Mouse (Mus musculus) kidney, adult 8-10 months (tissue): ENCODE measurements around the gene Gid4.

Experiments used
- DNase-seq, 2 experiments: peaks; one replicate each; pipeline ENCODE4 v3.0.0; 2022

Gid4 gene

GRCm38 (mm10) chr11:60416963-60417716 lies at the start of gene Gid4:
Gene Gid4 (plus strand): TSS chr11:60417145.
- DNase-seq: peak; percentile 98 to 99

GRCm38 (mm10) chr11:60367256-60367655 lies 49.7 kb upstream of the Gid4 start:
- DNase-seq: no peak

GRCm38 (mm10) chr11:60368909-60369308 lies 48.0 kb upstream of the Gid4 start:
- DNase-seq: no peak

- no peak for DNase-seq
Measured at GRCm38 (mm10) chr11:60369448-60369847, 47.5 kb upstream of the Gid4 start.

- DNase-seq: no peak
Measured at GRCm38 (mm10) chr11:60370431-60370830, 46.5 kb upstream of the Gid4 start.

GRCm38 (mm10) chr11:60374481-60374880 lies 42.5 kb upstream of the Gid4 start:
- DNase-seq: no peak

GRCm38 (mm10) chr11:60383518-60383917 lies 33.4 kb upstream of the Gid4 start:
- DNase-seq: no peak

DNA sequence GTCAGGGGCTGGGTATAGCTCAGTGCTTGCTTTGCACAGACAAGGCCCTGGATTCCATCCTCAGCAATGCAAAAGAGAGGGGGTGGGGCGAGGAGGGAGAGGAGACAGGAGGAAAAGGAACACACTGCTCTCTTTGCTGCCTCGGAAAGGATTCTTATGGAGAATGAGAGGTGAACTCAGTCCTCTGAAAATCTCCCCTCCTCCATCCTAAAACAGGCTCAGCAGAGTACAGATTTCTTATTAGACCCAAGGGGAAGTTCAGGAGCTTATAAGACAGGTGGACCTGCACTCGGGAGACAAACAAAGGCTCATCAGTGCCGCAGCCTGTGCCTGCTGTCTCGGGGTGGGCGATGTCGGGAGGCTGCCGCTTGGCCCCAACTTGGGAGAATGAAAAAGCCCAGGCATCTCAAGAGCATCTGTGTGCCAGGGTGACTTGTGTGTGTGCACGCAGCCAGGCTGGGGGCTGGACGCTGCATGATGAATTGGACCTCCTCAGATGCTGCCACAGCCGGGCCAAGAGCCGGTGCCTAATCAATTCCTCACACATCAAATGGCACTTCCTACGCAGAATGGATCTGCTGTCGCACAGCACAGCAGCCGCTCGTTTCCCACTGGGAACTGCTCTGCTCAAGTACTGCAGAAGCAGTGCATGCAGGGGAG lies 32.1 kb upstream of the Gid4 start:
- no peak for DNase-seq

- no peak for DNase-seq
Measured at GRCm38 (mm10) chr11:60385946-60386345, 31.0 kb upstream of the Gid4 start.

DNA sequence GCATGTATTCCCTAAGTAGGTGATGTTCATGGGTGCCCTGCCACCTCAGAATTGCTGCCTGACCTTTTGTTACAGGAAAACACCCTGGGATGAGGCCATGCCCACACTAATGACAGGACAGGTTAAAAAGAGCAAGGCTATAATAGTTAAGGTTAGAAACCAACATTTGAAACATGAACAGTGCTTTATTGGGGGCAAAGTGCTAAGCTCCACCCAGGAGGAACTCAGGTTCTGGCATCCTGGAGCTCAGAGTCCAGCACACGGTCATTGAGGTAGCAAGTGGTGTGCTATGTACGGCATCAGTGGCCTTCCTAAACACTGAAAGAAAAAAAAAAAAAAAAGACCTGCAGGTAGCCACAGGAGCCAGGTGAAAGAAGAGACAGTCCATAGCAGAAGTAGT lies 29.0 kb upstream of the Gid4 start:
- peak in 1 of 2 experiments; percentile 3 for DNase-seq

DNA sequence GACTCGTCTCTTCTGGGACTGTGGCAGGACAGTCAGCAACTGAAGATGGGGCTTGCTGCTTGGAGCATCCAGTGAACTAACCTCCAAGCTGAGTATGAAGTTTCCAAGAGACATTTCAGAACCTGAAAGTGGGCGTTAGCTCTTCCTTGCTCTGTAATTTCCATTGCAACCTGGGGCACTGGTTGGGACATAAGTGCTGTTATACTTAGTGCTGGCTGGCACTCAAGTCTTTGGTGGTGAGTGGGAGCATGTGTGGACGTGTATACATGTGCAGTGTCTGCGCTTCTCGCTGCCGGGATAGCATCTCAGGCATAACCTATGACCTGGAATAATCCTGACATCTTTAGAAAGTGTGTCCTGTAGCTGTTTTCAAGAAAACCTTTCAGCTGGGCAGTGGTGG lies 25.6 kb upstream of the Gid4 start:
- no peak for DNase-seq

DNA sequence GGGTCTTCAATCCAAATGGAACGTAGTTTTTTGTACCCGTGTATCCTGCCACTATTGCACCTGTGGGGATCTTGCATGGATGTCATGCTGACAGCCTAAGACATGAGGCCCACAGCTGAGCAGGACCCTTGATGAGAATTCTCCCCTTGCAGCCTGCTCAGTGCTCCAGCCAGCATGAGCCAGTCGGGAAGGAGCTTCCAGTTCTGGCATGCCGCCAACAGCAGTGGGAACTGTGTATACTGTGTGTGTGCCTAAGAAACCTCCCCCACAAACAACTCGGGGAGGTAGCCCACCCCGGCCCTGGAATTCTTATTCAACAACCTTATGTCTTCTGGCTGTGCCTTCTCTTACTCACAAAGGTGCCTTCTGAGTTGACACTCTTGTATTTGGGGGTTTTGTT lies 20.4 kb upstream of the Gid4 start:
- DNase-seq: no peak

- no peak for DNase-seq
Measured at GRCm38 (mm10) chr11:60397172-60397571, 19.8 kb upstream of the Gid4 start.

GRCm38 (mm10) chr11:60406606-60407005 lies 10.3 kb upstream of the Gid4 start:
- no peak for DNase-seq

DNA sequence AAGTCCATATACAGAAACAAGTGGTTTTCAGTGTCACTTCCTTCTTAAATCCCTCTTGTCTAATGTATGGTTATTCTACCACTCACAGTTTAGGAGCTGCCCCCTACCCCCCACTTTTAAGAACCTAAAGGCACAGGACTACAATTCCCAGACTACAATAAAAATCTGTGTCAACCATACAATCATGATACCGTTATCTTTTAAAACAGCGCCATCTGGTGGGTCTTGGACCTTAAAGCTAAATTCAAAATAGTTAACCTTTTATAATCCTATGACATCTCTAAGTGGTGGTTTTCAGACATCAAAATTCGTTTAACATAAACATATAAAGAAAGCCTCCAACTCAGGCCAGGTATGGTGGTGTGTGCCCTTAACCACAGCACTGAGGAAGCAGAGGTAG lies 4.8 kb upstream of the Gid4 start:
- DNase-seq: peak; percentile 51 to 63

- DNase-seq: no peak
Measured at GRCm38 (mm10) chr11:60412921-60413320, 4.0 kb upstream of the Gid4 start.

- no peak for DNase-seq
Measured at GRCm38 (mm10) chr11:60416590-60416962, 369 bp upstream of the Gid4 start.

DNA sequence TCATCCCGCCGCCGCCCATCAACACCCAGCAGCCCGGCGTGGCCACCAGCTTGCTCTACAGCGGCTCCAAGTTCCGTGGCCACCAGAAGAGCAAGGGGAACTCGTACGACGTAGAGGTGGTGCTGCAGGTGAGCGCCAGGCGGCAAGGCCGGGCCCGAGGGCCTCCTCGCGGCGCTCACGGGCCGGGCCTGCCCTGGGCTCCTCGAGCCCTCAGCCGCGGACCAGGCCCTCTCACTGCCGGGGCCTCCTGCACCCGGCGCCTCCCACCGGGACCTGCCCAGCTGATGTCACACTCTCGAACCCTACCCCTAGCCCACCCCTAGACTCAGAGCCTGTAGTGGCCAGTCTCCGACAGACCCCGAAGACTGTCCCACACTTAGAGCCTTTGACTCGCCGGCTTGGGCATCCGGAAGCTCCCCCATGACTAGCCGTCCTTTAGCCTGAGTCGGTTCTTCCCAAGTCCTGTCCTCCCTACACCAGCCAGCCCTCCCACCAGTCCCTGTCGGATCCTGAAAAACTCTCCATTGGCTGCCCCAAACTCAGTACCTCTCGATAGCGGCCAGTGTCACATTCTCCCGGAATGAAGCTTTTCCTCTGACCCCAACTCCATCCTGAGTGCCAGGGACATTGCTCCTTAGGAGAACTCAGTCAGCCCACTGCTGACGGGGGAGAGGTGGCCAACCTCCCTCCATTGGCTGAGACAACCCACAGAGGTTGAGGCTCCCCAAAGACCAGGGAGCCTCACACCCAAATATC lies 950 bp downstream of the Gid4 start, which contains the start of gene Atpaf2:
Atpaf2 (minus strand) TSS at position 741 of the 756 bp plus-strand sequence.
- DNase-seq: peak in 1 of 2 experiments; percentile 9

- peak; percentile 7 to 13 for DNase-seq
Measured at GRCm38 (mm10) chr11:60418473-60418803, 1.5 kb downstream of the Gid4 start.

- DNase-seq: no peak
Measured at GRCm38 (mm10) chr11:60422046-60422668, 5.2 kb downstream of the Gid4 start.

GRCm38 (mm10) chr11:60423006-60423405 lies 6.1 kb downstream of the Gid4 start:
- DNase-seq: no peak

DNA sequence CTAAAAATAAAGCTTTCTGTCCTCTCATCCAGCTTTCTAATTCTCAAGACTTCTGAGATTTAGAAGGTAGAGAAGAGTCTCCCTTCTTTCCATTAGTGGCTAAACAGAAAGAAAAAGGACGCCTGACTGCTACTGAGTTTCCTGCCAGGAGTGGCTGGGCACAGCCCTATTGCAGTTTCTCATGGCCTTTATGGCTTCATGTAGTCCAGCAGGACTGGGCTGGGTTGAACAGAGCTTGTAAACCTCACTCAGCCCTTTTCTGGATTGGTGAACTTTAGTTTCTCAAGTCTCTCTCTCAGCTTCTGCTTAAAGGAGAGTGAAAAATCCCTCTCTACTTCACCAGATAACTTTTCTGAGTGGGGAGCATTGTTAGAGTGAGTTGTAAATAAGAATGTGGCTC lies 9.5 kb downstream of the Gid4 start:
- no peak for DNase-seq

DNA sequence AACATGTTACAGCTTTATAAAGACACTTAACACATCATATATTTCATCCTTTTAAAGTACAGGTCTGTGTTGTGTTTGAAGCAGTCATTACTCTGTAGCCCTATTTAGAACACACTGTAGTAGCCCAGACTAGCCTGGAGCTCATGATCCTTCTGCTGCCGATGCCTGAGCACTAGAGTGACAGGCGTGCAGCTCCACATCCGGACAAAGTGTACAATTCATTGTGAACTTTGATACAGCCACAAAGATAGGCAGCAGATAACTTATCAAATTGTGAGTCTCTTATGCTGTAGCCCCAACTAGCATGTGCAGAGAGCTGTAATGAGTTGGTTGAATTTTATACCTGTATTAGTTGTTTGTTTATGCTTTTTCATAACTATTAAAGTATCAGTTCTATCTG lies 10.7 kb downstream of the Gid4 start:
- DNase-seq: no peak
